Mouse (Mus musculus) right cerebral cortex, postnatal 25 days (tissue): Measurements from ENCODE around the gene Olfr944.

ENCODE experiments used
- DNase-seq: peaks from one replicate; pipeline ENCODE4 v3.0.0; 2022

Olfr944 gene

GRCm38 (mm10) chr9:39201620-39202019 is at the start of gene Olfr944:
Gene Olfr944, plus strand, starts transcription at chr9:39201920.
- no peak for DNase-seq

DNA sequence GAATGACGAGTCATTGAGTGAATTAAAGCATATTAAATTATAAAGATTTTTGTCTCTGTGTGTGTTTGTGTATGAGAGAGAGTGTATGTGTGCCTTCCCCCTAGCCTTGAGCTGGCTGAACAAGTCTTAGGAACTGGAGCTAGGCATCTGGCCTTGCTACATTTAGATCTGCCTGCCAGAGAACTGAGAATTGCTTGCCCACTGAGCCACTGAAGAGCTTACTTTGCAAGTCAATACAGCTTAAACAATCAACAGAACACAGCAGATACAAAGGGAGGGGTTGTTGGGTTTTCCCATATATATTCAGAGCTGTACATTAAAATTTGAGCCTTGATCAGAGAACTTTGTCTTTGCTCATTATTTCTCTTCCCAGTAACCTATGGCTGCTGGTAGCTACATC is 49.3 kb upstream of the Olfr944 start:
- no peak for DNase-seq

- no peak for DNase-seq
These were observed 35.7 kb upstream of the Olfr944 start, which contains the start of gene Olfr943 for GRCm38 (mm10) chr9:39166004-39166403. Gene Olfr943, plus strand, starts transcription at chr9:39166304.

- no peak for DNase-seq
These were observed 48.2 kb downstream of the Olfr944 start, which contains the start of gene Olfr1537 for GRCm38 (mm10) chr9:39249894-39250293. Gene Olfr1537, minus strand, starts transcription at chr9:39249994.
